Mouse (Mus musculus) myocyte (in vitro differentiated cells): ENCODE measurements around the gene Spag9. TPM values are rescaled to one million over a fixed set of nuclear protein-coding genes. Genes with fewer than 3 reads are reported as not detected.
A peak's percentile ranks its signal among the peaks of the same experiment; 100 is the strongest.

Experiments
- H3K27me3 ChIP-seq: one replicate; pipeline ENCODE4 v1.6.1; 2011; ENCODE audit not compliant: control insufficient read depth, insufficient read depth, insufficient read length
- H3K36me3 ChIP-seq: one replicate; pipeline ENCODE4 v1.6.1; 2011; ENCODE audit not compliant: control insufficient read depth, insufficient read depth
- H3K4me2 ChIP-seq: one replicate; pipeline ENCODE4 v1.6.1; 2011; ENCODE audit warnings: low read depth, control low read depth
- H3K4me3 ChIP-seq: one replicate; pipeline ENCODE4 v1.5.1; 2011; ENCODE audit warnings: mild to moderate bottlenecking, control low read depth, moderate library complexity
- H3K79me2 ChIP-seq: one replicate; pipeline ENCODE4 v1.6.1; 2011; ENCODE audit not compliant: control insufficient read depth, insufficient read depth
- H3ac ChIP-seq: one replicate; pipeline ENCODE4 v1.6.1; 2011; ENCODE audit not compliant: control insufficient read depth, insufficient read length
- CEBPB ChIP-seq: IDR thresholded peaks from 2 replicates; pipeline ENCODE4 v1.6.1; 2011; ENCODE audit warnings: mild to moderate bottlenecking, moderate library complexity; ENCODE audit not compliant: poor library complexity, insufficient read depth, severe bottlenecking
- E2F4 ChIP-seq: IDR thresholded peaks from one replicate; pipeline ENCODE4 v1.6.1; 2011; ENCODE audit warnings: mild to moderate bottlenecking, control low read depth, moderate library complexity; ENCODE audit not compliant: insufficient read depth
- MAX ChIP-seq: IDR thresholded peaks from one replicate; pipeline ENCODE4 v1.6.1; 2011; ENCODE audit warnings: low read depth, mild to moderate bottlenecking, control low read depth
- MYOD1 ChIP-seq, 3 experiments: IDR thresholded peaks; one replicate each; pipeline ENCODE4 v1.6.1; 2011; ENCODE audit warnings: control low read depth in 2 of 3, low read depth in 2 of 3, mild to moderate bottlenecking in 2 of 3, moderate library complexity in 1 of 3; ENCODE audit not compliant: insufficient read length in 2 of 3, control insufficient read depth in 1 of 3
- MYOG ChIP-seq, 3 experiments: IDR thresholded peaks; one replicate each; pipeline ENCODE4 v1.6.1; 2011; ENCODE audit warnings: control low read depth in 2 of 3, low read depth in 2 of 3, mild to moderate bottlenecking in 2 of 3; ENCODE audit not compliant: insufficient read length in 2 of 3, control insufficient read depth in 1 of 3, insufficient read depth in 1 of 3
- POLR2A ChIP-seq: IDR thresholded peaks from one replicate; pipeline ENCODE4 v1.6.1; 2011; ENCODE audit warnings: low read depth, mild to moderate bottlenecking, control low read depth, moderate library complexity; ENCODE audit not compliant: insufficient read length
- POLR2AphosphoS2 ChIP-seq: IDR thresholded peaks from one replicate; pipeline ENCODE4 v1.6.1; 2011; ENCODE audit warnings: low read depth, control low read depth; ENCODE audit not compliant: insufficient read length
- REST ChIP-seq: IDR thresholded peaks from one replicate; pipeline ENCODE4 v1.6.1; 2011; ENCODE audit warnings: mild to moderate bottlenecking, control low read depth, moderate library complexity; ENCODE audit not compliant: insufficient read depth, insufficient read length
- SRF ChIP-seq: IDR thresholded peaks from one replicate; pipeline ENCODE4 v1.6.1; 2011; ENCODE audit warnings: low read depth; ENCODE audit not compliant: control insufficient read depth, insufficient read length
- TCF12 ChIP-seq: IDR thresholded peaks from one replicate; pipeline ENCODE4 v1.6.1; 2011; ENCODE audit warnings: mild to moderate bottlenecking, control low read depth; ENCODE audit not compliant: poor library complexity, insufficient read depth, severe bottlenecking
- TCF3 ChIP-seq: IDR thresholded peaks from one replicate; pipeline ENCODE4 v1.6.1; 2011; ENCODE audit warnings: low read depth, control low read depth; ENCODE audit not compliant: insufficient read length
- USF1 ChIP-seq: IDR thresholded peaks from one replicate; pipeline ENCODE4 v1.6.1; 2011; ENCODE audit warnings: low read depth, mild to moderate bottlenecking, control low read depth, moderate library complexity
- polyA plus RNA-seq: library from polyadenylated mRNA; unstranded; fragments of >200 nt; fragmentation: generic; extraction: Trizol; gene quantifications from one replicate; pipeline ENCODE4 v1.2.1, GENCODE M21; 2012; ENCODE audit warnings: missing spikeins

Gene Spag9
- polyA plus RNA-seq, 1 experiment, result 16.9 TPM

DNA sequence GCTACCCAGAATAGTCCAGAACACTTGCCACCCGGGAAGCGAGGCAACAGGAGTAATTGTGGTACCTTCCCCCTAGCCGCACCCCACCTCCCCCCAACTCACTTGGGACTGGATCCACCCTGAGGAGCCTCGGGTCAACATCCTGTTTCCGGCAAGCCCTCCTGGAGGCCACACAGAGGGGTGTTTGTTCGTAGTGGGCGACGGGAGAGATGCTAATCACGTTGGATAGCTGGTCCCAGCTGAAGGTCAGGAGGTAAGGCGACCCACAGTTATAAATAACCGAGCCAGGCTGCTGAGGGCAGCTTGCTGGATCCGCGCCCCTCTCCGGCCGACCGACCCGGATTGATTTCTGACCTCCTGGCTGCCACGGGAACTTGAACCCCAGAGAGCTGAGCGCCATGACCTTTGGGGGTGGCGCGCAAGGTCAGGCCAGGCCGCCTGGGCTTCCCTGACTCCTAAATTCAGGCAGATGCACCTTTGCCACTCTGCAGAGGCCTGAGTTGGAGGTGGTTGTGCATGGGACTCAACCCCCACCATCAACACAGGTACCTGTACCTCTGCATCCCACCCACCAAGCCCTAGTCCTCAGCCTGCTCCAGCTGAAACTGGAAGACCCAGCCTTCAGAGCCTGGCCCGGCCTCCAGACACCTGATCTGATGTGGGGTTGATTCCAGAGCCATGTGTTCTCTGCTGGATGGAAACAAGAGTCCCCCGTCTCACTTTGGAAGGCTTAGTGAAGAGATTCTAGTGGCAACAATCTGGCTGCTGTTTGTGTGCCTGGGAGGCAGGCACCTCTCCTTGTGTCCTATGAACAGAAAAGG is 142.7 kb downstream of the Spag9 start:
- Histone ChIP-seq H3K4me2 (peak overlapping the region; percentile 40), H3K4me3 (no peak overlapping the region), H3K79me2 (no peaks in the 10 kb centered on the region), H3K36me3 (no peaks in the 10 kb centered on the region), H3ac (no peak overlapping the region), H3K27me3 (no peaks in the 10 kb centered on the region)
- no peak for TF ChIP-seq MAX
- no peak for TF ChIP-seq POLR2A
- TF ChIP-seq MYOG (IDR thresholded peaks at IDR 0.05; ENCODE audit: control insufficient read depth in 1 of 3, insufficient read depth in 1 of 3, insufficient read length in 2 of 3, low read depth in 2 of 3), result no peak
- TF ChIP-seq REST, result no peak
- no peak for TF ChIP-seq USF1
- TF ChIP-seq MYOD1 (IDR thresholded peaks at IDR 0.05; ENCODE audit: control insufficient read depth in 1 of 3, insufficient read length in 2 of 3, low read depth in 2 of 3), result no peak
- no peak for TF ChIP-seq CEBPB
- TF ChIP-seq SRF, result no peak
- no peak for TF ChIP-seq TCF12
- TF ChIP-seq TCF3, result no peak

DNA sequence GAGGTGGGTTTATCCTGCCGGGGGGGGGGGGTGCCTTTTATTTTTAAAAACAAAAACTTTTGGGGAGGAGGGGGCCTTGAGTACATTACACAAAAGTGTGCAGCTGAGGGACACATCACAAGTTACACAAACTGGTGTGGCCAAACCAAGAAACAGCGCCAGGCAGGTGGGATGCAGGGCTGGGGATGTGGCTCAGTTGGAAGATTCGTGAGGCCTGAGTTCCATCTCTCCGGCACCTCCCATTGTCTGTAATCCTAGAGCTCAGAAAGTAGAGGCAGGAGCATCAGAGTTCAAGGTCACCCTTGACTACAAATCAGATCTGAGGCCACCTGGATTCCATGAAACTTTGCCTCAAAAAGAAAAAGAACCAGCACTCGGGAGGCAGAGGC is 143.3 kb downstream of the Spag9 start:
- no peak overlapping the region for H3ac ChIP-seq
- TF ChIP-seq TCF3, result no peak
- TF ChIP-seq SRF, result no peak
- no peak for TF ChIP-seq E2F4
- TF ChIP-seq TCF12, result no peak
- no peak for TF ChIP-seq POLR2AphosphoS2
- TF ChIP-seq POLR2A, result no peak
- TF ChIP-seq MYOD1 (IDR thresholded peaks at IDR 0.05; ENCODE audit: control insufficient read depth in 1 of 3, insufficient read length in 2 of 3, low read depth in 2 of 3), result no peak
- TF ChIP-seq USF1, result no peak
- no peak for TF ChIP-seq CEBPB
- H3K36me3 ChIP-seq, result no peaks in the 10 kb centered on the region
- no peaks in the 10 kb centered on the region for H3K79me2 ChIP-seq
- H3K4me2 ChIP-seq, result no peak overlapping the region
- no peaks in the 10 kb centered on the region for H3K27me3 ChIP-seq
- no peak overlapping the region for H3K4me3 ChIP-seq

DNA sequence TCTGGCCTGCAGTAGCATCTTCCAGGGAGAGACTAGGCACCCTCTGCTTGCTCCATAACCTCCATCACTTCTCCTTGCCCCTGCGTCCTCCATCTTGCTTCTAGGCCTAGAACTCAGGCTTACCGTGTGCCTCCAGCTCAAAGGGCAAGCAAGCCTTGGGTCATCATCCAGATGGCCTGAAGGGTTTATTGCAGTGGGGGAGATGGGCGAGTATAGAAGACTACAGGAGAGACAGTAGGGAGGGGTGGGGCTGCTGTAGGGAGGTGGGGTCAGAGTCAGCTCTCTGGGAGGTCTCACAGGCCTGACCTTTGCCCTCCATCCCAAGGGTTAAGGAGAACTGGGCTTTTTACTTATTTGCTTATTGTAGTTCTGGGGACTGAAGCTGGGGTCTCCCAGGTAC is 144.6 kb downstream of the Spag9 start:
- H3K79me2 ChIP-seq, result no peaks in the 10 kb centered on the region
- H3K27me3 ChIP-seq, result no peaks in the 10 kb centered on the region
- no peak overlapping the region for H3ac ChIP-seq
- no peaks in the 10 kb centered on the region for H3K36me3 ChIP-seq
- H3K4me2 ChIP-seq, result no peak overlapping the region
- no peak overlapping the region for H3K4me3 ChIP-seq
- no peak for TF ChIP-seq MYOD1 (IDR thresholded peaks at IDR 0.05; ENCODE audit: control insufficient read depth in 1 of 3, insufficient read length in 2 of 3, low read depth in 2 of 3)
- TF ChIP-seq USF1, result no peak
- TF ChIP-seq SRF, result no peak
- no peak for TF ChIP-seq E2F4
- TF ChIP-seq POLR2AphosphoS2, result no peak

DNA sequence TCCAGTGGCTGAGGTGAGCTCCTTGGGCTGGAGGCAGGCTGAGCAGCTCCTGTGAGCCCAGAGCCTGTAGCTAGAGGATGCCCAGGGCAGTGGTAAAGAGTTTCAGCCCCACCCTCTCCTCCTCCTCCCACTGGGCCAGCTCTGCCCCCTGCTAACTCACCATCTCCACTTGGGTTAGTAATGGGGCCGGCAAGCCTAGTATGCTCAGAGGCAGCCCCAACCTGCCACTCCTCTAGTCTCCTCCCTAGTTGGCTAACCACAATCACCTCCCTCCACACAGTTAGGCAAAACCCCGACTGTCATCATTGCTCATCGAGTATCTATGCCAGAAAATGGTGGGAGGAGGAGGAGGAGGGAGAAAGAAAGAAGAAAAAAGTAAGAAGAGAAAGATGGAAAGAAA is 145.7 kb downstream of the Spag9 start:
- Histone ChIP-seq H3K79me2 (no peaks in the 10 kb centered on the region), H3K36me3 (no peaks in the 10 kb centered on the region), H3ac (no peak overlapping the region), H3K4me2 (peak overlapping the region; percentile 48), H3K4me3 (no peak overlapping the region), H3K27me3 (no peaks in the 10 kb centered on the region)
- TF ChIP-seq MYOD1 (IDR thresholded peaks at IDR 0.05; ENCODE audit: control insufficient read depth in 1 of 3, insufficient read length in 2 of 3, low read depth in 2 of 3) (peak in 1 of 3 experiments; percentile 7), SRF (no peak), USF1 (no peak)

DNA sequence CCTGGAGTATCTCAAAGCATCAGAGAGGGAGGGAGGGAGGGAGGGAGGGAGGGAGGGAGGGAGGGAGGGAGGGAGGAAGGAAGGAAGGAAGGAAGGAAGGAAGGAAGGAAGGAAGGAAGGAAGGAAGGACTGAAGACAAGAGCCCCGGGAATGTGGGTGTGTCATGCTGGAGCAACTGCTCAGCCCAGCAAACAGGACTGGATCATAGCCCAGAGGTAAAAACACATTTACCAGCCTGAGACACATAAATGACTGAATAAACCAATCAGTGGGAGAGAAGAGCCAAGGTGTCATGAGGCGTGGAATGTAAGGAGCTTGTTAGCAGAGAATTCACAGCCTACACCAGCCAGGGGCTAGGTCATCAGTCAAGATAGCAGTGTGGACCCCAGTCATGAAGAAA is 147.4 kb downstream of the Spag9 start:
- no peak overlapping the region for H3ac ChIP-seq
- no peak overlapping the region for H3K4me2 ChIP-seq
- TF ChIP-seq CEBPB, result no peak
- no peak for TF ChIP-seq MYOD1 (IDR thresholded peaks at IDR 0.05; ENCODE audit: control insufficient read depth in 1 of 3, insufficient read length in 2 of 3, low read depth in 2 of 3)
- TF ChIP-seq E2F4, result no peak
- no peak for TF ChIP-seq POLR2AphosphoS2
- no peak for TF ChIP-seq MAX
- TF ChIP-seq POLR2A, result no peak
- no peak for TF ChIP-seq TCF3
- no peak for TF ChIP-seq USF1
- TF ChIP-seq TCF12, result no peak
- no peak for TF ChIP-seq MYOG (IDR thresholded peaks at IDR 0.05; ENCODE audit: control insufficient read depth in 1 of 3, insufficient read depth in 1 of 3, insufficient read length in 2 of 3, low read depth in 2 of 3)
- TF ChIP-seq REST, result no peak
- no peak for TF ChIP-seq SRF
- no peak overlapping the region for H3K4me3 ChIP-seq
- no peaks in the 10 kb centered on the region for H3K79me2 ChIP-seq
- no peaks in the 10 kb centered on the region for H3K36me3 ChIP-seq
- no peaks in the 10 kb centered on the region for H3K27me3 ChIP-seq
